Mouse (Mus musculus) duodenum, adult 2 months (tissue): ENCODE measurements around the gene Gm47429. TPM values are rescaled to one million over a fixed set of nuclear protein-coding genes. Genes with fewer than 3 reads are reported as not detected.

Experiments
- polyA plus RNA-seq: library from polyadenylated mRNA; depleted of rRNA; stranded (reverse); fragments of >200 nt; gene quantifications from 2 replicates; pipeline ENCODE4 v1.2.3, GENCODE M21; 2012; ENCODE audit warnings: low replicate concordance; rRNA removed

The Gm47429 gene
- not detected in 2 replicates for polyA plus RNA-seq

GRCm38 (mm10) chr13:50443812-50444211 is at the start of gene Gm47429:
Gene Gm47429 (minus strand): TSS chr13:50443912.

DNA sequence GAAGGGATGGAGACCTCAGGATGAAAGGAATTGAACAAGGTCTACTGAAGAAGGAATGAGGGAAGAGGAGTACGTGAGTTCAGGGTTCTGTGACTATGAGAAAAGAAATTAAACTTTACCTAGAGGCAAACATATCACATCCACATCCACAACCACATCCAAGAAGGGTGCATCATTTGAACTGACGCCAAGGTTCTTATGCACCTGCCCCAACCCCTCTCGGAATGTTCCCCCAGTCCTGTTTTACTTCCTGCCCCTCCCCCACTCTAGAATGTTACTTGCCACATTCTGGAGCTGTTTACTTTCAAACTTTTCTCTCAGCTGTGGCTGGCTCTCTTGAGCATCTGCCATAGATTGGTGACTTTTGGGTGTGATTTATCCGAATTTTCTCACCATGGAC is 23.3 kb upstream of the Gm47429 start, which contains the start of gene Nutm2:
Nutm2 (plus strand) TSS at position 301 of the 400 bp plus-strand sequence.

GRCm38 (mm10) chr13:50417389-50418183 is 26.1 kb downstream of the Gm47429 start, which contains the start of gene Fbxw17:
Gene Fbxw17 (plus strand): TSS chr13:50417864.

Other genes starting within 250 kb of the Gm47429 start
- gene Gm906, start 193.6 kb downstream of the Gm47429 start, polyA plus RNA-seq: not detected in 2 replicates
- 12.1 and 22.6 TPM in 2 replicates for gene Fbxw17, start 26.0 kb downstream of the Gm47429 start, polyA plus RNA-seq
- gene Nutm2, start 23.4 kb upstream of the Gm47429 start, polyA plus RNA-seq: not detected in 2 replicates
- gene Gm904, start 199.3 kb upstream of the Gm47429 start, polyA plus RNA-seq: not detected in 2 replicates